Mouse (Mus musculus) cerebral cortex, adult 2 months (tissue): ENCODE measurements around the gene Il13ra1.

Source experiments
- WGBS: fragments of 180-500 bp; shearing (Covaris S2); methylation state at CpG from one replicate; pipeline ENCODE4 v1.1.7; 2018; 5-methylcytosine and 5-hydroxymethylcytosine counted together

Gene Il13ra1

DNA sequence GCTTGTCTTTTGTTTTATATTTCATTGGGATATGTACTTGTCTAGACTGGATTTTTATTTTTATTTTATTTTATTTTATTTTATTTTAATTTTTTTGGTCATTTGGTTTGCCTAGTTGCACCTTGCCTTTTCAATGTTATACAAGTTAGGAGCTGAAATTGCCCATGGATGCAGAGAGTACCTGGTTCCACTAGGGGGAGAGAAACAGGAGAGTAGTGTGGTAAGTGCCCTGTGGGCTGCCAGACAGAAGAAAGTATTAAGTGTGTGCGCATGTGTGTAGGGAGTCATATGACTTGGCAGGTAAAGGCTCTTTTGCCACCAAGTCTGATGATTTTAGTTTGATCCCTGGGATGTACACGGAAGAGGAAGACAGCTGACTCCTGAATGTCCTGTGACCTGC is 97.6 kb downstream of the Il13ra1 start:
- 91% methylated on average over 2 of the region's 2 CpGs for WGBS

DNA sequence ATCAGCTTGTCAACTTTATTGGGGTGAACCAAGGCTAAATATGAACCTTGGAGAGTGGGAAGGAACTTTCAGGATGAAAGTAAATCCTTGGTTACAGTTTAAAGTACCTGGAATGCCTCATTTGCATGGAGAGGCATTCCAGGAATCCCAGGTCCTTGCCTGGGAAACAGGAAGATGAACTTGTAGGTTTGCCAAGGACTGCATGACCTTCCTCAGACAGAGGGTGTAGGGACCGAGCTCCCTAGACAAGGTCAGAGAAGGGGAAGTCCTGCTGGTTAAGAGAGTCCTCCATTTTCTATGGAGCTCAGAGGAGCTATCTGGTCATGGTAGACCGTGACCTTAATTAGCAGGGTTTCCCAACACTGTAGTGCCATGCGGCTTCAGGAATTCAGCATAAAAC is 99.3 kb downstream of the Il13ra1 start:
- 86% methylated on average over 3 of the region's 3 CpGs for WGBS
